Mouse (Mus musculus) regulatory T cell (primary cell): ENCODE results near the gene Cnnm2.
"Not testable (repeated sequence)": the region's sequence is repeated elsewhere in the genome, so short reads cannot be mapped to it uniquely, and the experiment has no call there.

ENCODE experiments used
- in situ Hi-C: fragments of 300-600 bp; cut with MboI, MseI; formaldehyde crosslinking; loops from one replicate; pipeline ENCODE4 v1.15.1; 2025; ENCODE audit warnings: high pct_unique_total_duplicates

Cnnm2 gene

DNA sequence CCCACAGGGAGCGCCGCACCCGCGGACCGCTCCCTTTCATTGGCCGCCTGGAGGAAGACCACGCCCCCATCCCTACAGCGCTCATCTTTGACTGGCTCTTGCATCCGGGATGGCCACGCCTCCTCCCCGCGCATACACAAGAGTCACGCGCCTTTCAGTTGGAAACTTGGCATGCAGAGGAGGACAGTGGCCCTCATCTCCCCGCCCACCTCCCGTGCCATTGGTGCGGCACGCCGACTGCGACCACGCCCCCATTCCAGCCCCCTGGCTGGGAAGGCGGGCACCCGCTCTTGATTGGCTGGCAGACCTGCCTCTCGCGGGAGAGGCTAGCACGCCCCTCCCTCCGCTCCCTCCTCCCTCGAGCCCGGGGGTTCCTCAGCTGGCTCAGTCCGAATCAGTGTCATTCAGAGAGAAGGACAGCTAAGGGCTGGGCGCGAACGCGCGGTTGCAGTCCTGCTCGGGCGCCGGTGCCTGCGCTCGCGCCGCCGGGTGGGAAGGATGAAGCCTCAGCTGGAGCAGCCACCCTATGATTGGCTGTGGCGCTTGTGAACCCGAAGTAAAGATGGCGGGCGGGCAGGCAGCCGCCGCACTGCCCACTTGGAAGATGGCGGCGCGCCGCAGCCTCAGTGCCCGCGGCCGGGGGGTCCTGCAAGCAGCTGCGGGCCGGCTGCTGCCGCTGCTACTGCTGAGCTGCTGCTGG, at the start of gene Cnnm2:
Gene Cnnm2 (plus strand): TSS at position 350 of the 700 bp plus-strand sequence.
- in situ Hi-C loops = loop anchor here (5.0 kb wide), 2 partner anchors 106 to 231 kb away; no protein-coding TSS in a partner anchor

- in situ Hi-C loops = no loop called here
Observed at GRCm38 (mm10) chr19:46714234-46714633, 47.2 kb upstream of the Cnnm2 start.

- in situ Hi-C loops = no loop called here
Observed at GRCm38 (mm10) chr19:46715016-46715415, 46.4 kb upstream of the Cnnm2 start.

DNA sequence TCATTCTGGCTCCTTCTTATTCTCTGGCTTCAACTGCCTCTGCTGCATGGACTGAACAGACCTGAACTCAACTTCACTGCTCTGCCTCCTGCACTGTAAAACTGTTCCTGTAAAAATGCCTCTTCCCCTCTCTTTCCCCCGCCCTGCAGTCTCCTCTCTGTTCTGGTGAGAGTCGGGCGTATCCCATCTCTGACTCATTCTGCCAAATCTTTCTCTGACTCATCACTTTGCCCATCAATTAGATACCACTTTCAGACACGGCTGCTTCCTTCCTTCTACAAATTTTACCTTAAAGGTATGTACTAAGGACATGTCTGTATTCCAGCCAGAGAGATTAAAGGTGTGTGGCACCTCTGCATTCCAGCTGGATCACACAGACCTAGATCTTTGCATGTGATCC, 43.2 kb upstream of the Cnnm2 start:
- in situ Hi-C loops = no loop called here

DNA sequence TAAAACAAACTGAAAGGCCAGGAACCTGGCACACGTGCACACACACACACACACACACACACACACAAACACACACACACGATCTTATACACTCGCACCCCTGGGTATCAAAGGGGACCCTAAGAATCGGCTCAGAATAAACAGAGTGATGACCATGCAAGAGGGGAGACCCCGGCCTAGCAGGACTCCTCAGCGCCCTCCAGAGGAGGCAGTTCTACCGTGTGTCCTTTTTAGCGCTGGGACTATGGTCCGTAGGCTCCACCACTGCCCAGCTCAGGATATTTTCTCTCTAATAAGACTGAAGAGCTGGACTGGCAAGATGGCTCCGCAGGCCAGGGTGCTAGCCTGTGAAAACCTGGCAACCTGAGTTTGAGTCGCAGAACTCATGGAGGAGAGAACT, 37.0 kb upstream of the Cnnm2 start:
- in situ Hi-C loops = loop anchor here (10.0 kb wide), 1 partner anchor 1110 kb away; no protein-coding TSS in a partner anchor

DNA sequence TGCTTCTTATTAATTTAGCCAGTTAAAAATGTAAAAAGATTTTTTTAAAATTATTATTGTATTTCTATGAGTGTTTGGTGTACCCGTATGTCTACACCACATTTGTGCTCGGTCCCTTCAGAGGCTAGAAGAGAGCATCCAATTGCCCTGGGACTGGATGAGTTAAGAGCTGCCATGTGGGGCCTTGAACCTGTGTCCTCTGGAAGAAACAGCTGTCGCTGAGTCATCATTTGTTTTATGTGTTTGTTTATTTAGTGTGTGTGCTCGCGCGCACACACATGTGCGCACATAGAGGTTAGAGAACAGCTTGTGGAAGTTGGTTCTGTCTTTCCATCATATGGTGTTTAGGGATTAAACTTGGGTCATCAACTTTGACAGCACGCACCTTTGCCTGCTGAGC, 35.3 kb upstream of the Cnnm2 start:
- in situ Hi-C loops = loop anchor here (10.0 kb wide), 1 partner anchor 1111 kb away; no protein-coding TSS in a partner anchor

DNA sequence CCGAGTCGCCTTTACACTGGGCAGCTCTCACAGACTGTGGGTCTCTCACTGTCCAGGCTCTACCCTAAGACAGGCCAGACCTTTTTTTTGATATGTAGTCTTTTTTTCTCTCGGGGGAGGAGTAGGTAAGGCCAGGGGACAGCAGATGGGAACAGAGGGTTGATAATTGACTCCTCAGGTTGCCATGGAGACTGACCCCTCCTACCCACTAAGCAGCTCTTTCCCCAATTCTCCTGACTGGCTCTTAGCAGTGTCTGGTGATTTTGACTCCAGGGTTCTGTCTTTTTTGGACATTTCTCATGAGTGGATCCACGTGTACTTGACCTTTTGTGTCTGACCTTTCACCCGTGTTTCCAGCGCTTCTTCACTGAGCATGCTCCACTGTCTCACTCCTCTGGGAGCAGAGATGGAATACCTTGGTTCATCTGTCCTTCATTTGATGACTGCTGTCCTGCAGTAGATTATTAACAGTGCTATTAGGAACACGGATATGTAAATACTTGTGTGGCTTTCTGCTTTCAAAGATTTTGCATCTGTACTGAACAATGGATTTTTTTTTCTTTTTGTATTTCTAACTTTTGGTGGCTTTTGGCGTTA, 34.2 kb upstream of the Cnnm2 start:
- in situ Hi-C loops = loop anchor here (10.0 kb wide), 1 partner anchor 1112 kb away; no protein-coding TSS in a partner anchor

GRCm38 (mm10) chr19:46727945-46728540, 33.4 kb upstream of the Cnnm2 start:
- in situ Hi-C loops = loop anchor here (10.0 kb wide), 1 partner anchor 1113 kb away; no protein-coding TSS in a partner anchor

DNA sequence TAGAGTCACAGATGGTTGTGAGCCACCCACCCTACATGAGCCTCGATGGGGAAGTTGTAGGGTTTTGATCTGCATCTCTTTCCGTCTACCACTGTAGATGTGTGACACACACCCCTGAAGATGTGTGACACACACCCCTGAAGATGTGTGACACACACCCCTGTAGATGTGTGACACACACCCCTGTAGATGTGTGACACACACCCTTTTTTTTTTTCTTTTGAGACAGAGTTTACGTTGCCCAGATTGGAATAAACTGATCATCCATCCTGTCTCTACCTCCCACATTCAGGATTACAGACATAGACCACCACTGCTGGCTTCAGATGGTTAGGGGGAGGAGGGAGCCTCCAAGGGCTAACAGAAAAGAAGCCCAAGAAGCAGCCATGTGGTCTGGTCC, 32.5 kb upstream of the Cnnm2 start:
- in situ Hi-C loops = loop anchor here (10.0 kb wide), 1 partner anchor 1114 kb away; no protein-coding TSS in a partner anchor

- in situ Hi-C loops = no loop called here
Observed at GRCm38 (mm10) chr19:46731351-46731750, 30.0 kb upstream of the Cnnm2 start.

DNA sequence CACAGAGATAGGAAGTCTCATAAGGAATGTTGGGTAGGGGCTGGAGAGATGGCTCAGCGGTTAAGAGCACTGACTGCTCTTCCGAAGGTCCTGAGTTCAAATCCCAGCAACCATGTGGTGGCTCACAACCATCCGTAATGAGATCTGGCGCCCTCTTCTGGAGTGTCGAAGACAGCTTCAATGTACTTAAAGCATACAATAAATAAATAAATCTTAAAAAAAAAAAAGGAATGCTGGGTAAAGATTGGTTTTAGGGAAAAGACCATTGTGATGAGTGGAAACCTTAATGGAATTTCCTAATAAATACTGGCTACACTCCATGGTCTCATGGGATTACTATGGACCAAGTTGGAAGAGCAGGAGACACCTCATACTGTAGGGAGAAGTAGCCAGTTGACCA, 28.7 kb upstream of the Cnnm2 start:
- in situ Hi-C loops = not testable (repeated sequence)

GRCm38 (mm10) chr19:46733626-46734025, 27.8 kb upstream of the Cnnm2 start:
- in situ Hi-C loops = no loop called here

GRCm38 (mm10) chr19:46735241-46735640, 26.2 kb upstream of the Cnnm2 start:
- in situ Hi-C loops = loop anchor here (5.0 kb wide), 2 partner anchors 68 to 148 kb away; no protein-coding TSS in a partner anchor

DNA sequence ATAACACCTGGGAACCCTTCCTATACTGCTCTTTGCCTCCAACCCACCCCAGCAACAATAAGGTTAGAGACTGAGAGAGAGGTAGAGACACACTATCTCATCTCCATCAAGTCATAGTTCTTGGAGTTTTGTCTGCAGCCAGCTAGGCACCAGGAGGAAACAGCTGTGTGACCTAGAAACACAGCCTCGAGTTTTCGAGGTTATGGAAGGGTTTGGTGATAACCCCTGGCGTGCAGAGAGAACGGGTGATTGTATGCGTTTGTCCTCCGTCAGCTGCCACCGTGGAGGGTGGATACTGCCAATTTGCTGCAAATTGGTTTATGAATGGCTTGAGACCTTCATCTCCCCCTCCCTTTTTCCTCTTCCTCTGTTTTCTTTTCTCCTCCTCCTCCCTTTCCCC, 24.3 kb upstream of the Cnnm2 start:
- in situ Hi-C loops = loop anchor here (5.0 kb wide), 2 partner anchors 70 to 150 kb away; no protein-coding TSS in a partner anchor

GRCm38 (mm10) chr19:46740341-46741008, 20.9 kb upstream of the Cnnm2 start:
- in situ Hi-C loops = no loop called here

- in situ Hi-C loops = no loop called here
Observed at GRCm38 (mm10) chr19:46741574-46741973, 19.8 kb upstream of the Cnnm2 start.

DNA sequence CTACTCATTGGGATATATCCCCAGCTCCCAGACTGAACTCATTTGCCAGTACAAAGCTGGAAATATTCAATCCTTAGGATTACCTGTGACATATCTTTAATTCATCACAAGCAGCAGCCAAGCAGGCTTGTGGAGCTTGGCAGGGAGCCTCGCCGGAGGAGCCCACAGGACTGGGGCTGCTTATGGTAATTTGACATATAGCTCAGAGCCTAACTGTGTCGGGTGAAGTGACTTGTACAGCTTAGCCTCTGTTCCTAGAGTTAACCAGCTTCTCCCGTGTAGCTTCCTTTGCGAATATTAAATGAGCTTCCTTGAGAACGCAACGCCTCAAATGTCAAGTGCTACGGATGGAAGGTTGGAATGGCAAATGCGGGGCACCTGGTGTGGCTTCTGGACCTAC, 16.7 kb upstream of the Cnnm2 start:
- in situ Hi-C loops = no loop called here

GRCm38 (mm10) chr19:46747799-46748198, 13.6 kb upstream of the Cnnm2 start:
- in situ Hi-C loops = no loop called here

GRCm38 (mm10) chr19:46752235-46752634, 9.2 kb upstream of the Cnnm2 start:
- in situ Hi-C loops = no loop called here

DNA sequence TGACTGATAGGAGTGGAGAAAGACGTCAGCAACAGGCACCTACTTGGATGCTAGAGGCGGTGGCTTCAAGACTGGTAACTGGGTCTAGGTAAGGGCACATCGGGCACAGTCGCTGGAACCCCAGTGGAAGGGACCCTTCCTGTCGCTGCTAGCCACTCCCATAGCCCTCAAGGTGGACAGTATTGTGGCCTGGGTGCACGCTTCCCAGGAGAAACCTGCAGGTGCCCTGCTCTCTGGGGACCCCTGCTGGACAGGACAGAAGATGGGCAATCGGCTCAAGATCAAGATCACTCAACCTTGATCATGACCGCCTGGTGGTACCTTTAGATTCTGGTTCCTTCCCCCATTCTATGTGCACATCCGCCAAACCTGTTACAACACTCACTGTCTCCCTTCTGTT, 6.3 kb upstream of the Cnnm2 start:
- in situ Hi-C loops = no loop called here

- in situ Hi-C loops = no loop called here
Observed at GRCm38 (mm10) chr19:46756221-46756620, 5.2 kb upstream of the Cnnm2 start.

GRCm38 (mm10) chr19:46759096-46759495, 2.3 kb upstream of the Cnnm2 start:
- in situ Hi-C loops = no loop called here
